Comparison of ENCODE assay signal across 9 mouse cellular contexts in the genomic region with DNA sequence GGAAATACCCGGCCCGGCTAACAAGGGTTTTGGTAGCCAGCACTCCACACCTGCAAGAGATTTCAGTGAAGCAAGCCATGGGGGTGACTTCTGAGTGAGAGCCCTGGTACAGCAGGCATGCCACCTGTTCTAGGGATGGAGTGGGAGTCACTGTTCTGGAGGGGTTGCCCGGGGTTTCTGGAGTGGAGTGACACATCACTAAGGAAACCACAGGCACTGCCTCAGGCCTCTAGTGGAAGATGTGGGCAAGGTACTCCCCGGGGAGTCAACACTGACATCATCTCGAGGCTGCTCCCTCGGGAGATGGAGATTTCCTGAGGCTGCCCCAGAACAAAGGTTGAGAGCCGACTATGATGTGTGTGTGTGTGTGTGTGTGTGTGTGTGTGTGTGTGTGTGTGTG. TPM values are rescaled to one million over a fixed set of nuclear protein-coding genes. Genes with fewer than 3 reads are reported as not detected.
A peak's percentile ranks its signal among the peaks of the same experiment; 100 is the strongest.
DNase-seq lines count a peak whose midpoint lies in the region; ATAC-seq and TF ChIP-seq lines count a peak whose summit lies in the region.
"Had no signal": no experiment of that assay in that cellular context is flagged by ENCODE, and none has a peak within 500 bp of the region (broad histone marks: within the 10 kb centered on the region; RNA-seq: fewer than 3 reads in every experiment).

No protein-coding gene starts in this region.

- no peak overlapping the region for H3K27ac ChIP-seq in neural tube, embryonic 11.5 days (ENCODE audit: low read depth, low read length)
- H3K27ac ChIP-seq in hindbrain, embryonic 11.5 days (ENCODE audit: low read depth, low read length), result no peak overlapping the region
- no peak overlapping the region for H3K27ac ChIP-seq in midbrain, embryonic 12.5 days (replicated peaks)
- no peak overlapping the region for H3K27ac ChIP-seq in gastrocnemius, adult 2 months
- H3K27ac ChIP-seq: limb, embryonic 13.5 days had no signal

- WGBS in neural tube, embryonic 11.5 days, result 38% methylated on average over 7 of the region's 7 CpGs
- WGBS in hindbrain, embryonic 11.5 days, result 40% methylated on average over 7 of the region's 7 CpGs
- 40% methylated on average over 7 of the region's 7 CpGs for WGBS in midbrain, embryonic 12.5 days

- intact Hi-C loops in gastrocnemius, adult 2 months (cut with DNase I), result no loop called here

- no peak for TF ChIP-seq CTCF in gastrocnemius, adult 2 months (IDR thresholded peaks at IDR 0.05)

- ATAC-seq in neural tube, embryonic 11.5 days (ENCODE audit: insufficient read depth, low FRiP score, low TSS enrichment), result no peak
- ATAC-seq in hindbrain, embryonic 11.5 days (ENCODE audit: low FRiP score), result no peak
- ATAC-seq in midbrain, embryonic 12.5 days (ENCODE audit: low FRiP score, low read depth), result no peak
- no peak for ATAC-seq in inflammation-experienced regulatory T-cells, adult 6 months

- H3K9me3 ChIP-seq in neural tube, embryonic 11.5 days (ENCODE audit: control insufficient read depth, low read length), result no peaks in the 10 kb centered on the region
- no peaks in the 10 kb centered on the region for H3K9me3 ChIP-seq in hindbrain, embryonic 11.5 days (ENCODE audit: control insufficient read depth, low read length)
- no peaks in the 10 kb centered on the region for H3K9me3 ChIP-seq in midbrain, embryonic 12.5 days
- H3K9me3 ChIP-seq: limb, embryonic 13.5 days had no signal

- peak; percentile 30 for DNase-seq in neural tube, embryonic 11.5 days (ENCODE audit: low spot score)
- no peak for DNase-seq in neural tube, embryonic 10.5 days (ENCODE audit: extremely low spot score, low spot score)
- DNase-seq in hindbrain, embryonic 11.5 days (ENCODE audit: low spot score), result peak; percentile 51
- no peak for DNase-seq in cerebellum, adult 11-12 months
- no peak for DNase-seq in kidney, adult 8-10 months
- DNase-seq in gastrocnemius, adult 2 months, result no peak

- peaks cover 15% of the 10 kb centered on the region for H3K4me1 ChIP-seq in neural tube, embryonic 11.5 days (ENCODE audit: control insufficient read depth, insufficient read depth, low read length)
- peaks cover 7% of the 10 kb centered on the region for H3K4me1 ChIP-seq in hindbrain, embryonic 11.5 days (replicated peaks; ENCODE audit: control insufficient read depth, insufficient read depth, low read length)
- peaks cover 31% of the 10 kb centered on the region for H3K4me1 ChIP-seq in midbrain, embryonic 12.5 days

- no peak overlapping the region for H3K9ac ChIP-seq in neural tube, embryonic 11.5 days (ENCODE audit: low read length)
- H3K9ac ChIP-seq in hindbrain, embryonic 11.5 days (ENCODE audit: low read depth, low read length), result no peak overlapping the region
- H3K9ac ChIP-seq in midbrain, embryonic 12.5 days (replicated peaks), result 0 out of 2 replicates have a peak overlapping the region, but pooled peaks have one; percentile 61
- H3K9ac ChIP-seq: limb, embryonic 13.5 days had no signal

- H3K36me3 ChIP-seq in neural tube, embryonic 11.5 days (ENCODE audit: control insufficient read depth, insufficient read depth, low read length), result no peaks in the 10 kb centered on the region
- no peaks in the 10 kb centered on the region for H3K36me3 ChIP-seq in hindbrain, embryonic 11.5 days (ENCODE audit: control insufficient read depth, insufficient read depth, low read length)
- H3K36me3 ChIP-seq in midbrain, embryonic 12.5 days, result no peaks in the 10 kb centered on the region
- H3K36me3 ChIP-seq: limb, embryonic 13.5 days had no signal

- H3K4me3 ChIP-seq in neural tube, embryonic 11.5 days (ENCODE audit: low read depth, low read length), result no peak overlapping the region
- 0 out of 2 replicates have a peak overlapping the region, but pooled peaks have one; percentile 2 for H3K4me3 ChIP-seq in hindbrain, embryonic 11.5 days (ENCODE audit: low read depth, low read length)
- peak overlapping the region; percentile 57 for H3K4me3 ChIP-seq in midbrain, embryonic 12.5 days
- no peak overlapping the region for H3K4me3 ChIP-seq in gastrocnemius, adult 2 months
- H3K4me3 ChIP-seq: limb, embryonic 13.5 days had no signal

- peak overlapping the region; percentile 22 for H3K4me2 ChIP-seq in neural tube, embryonic 11.5 days (ENCODE audit: low read depth)
- peak overlapping the region; percentile 19 for H3K4me2 ChIP-seq in hindbrain, embryonic 11.5 days (replicated peaks; ENCODE audit: low read depth, low read length)
- H3K4me2 ChIP-seq in midbrain, embryonic 12.5 days (replicated peaks), result peak overlapping the region; percentile 67
- H3K4me2 ChIP-seq: limb, embryonic 13.5 days had no signal

- peaks cover 41% of the 10 kb centered on the region for H3K27me3 ChIP-seq in neural tube, embryonic 11.5 days (ENCODE audit: control insufficient read depth, insufficient read depth, low read length)
- H3K27me3 ChIP-seq in hindbrain, embryonic 11.5 days (ENCODE audit: control insufficient read depth, insufficient read depth, low read length), result peaks cover 30% of the 10 kb centered on the region
- H3K27me3 ChIP-seq in midbrain, embryonic 12.5 days, result peaks cover 63% of the 10 kb centered on the region

RNA-seq across cellular contexts. Expression of a gene that starts 3.4 kb away (rescaled TPM):
- 10.3 and 12.2 TPM in 2 replicates for polyA plus RNA-seq in neural tube, embryonic 11.5 days (2014; fragmentation: Nextera tagmentation; extraction: Ambion mirVana)
- polyA plus RNA-seq in hindbrain, embryonic 11.5 days (2014; fragmentation: Nextera tagmentation; extraction: Ambion mirVana), result 13.3 and 15.9 TPM in 2 replicates
- polyA plus RNA-seq in midbrain, embryonic 12.5 days (2016; fragmentation: Nextera tagmentation; extraction: Ambion mirVana), result 23.3 and 23.4 TPM in 2 replicates
- polyA plus RNA-seq in inflammation-experienced regulatory T-cells, adult 6 months (2017; shearing (Covaris generic)), result under 1 TPM; 0.25 to 0.91 (median 0.36) TPM
- not detected for total RNA-seq in gastrocnemius, adult 2 months (2021)

RNA-seq across cellular contexts. Expression of a gene that starts 4.9 kb away (rescaled TPM):
- polyA plus RNA-seq in neural tube, embryonic 11.5 days (2014; fragmentation: Nextera tagmentation; extraction: Ambion mirVana), result 50.7 and 58.1 TPM in 2 replicates
- polyA plus RNA-seq in hindbrain, embryonic 11.5 days (2014; fragmentation: Nextera tagmentation; extraction: Ambion mirVana), result 47.6 and 53.2 TPM in 2 replicates
- polyA plus RNA-seq in midbrain, embryonic 12.5 days (2016; fragmentation: Nextera tagmentation; extraction: Ambion mirVana), result 42.5 and 45.0 TPM in 2 replicates
- polyA plus RNA-seq in inflammation-experienced regulatory T-cells, adult 6 months (2017; shearing (Covaris generic)), result 10 to 100 TPM; 37.1 to 44.9 (median 41.2) TPM
- total RNA-seq in gastrocnemius, adult 2 months (2021), result 100 to 1,000 TPM in 1 of 2 experiments, 10 to 100 TPM in 1; 97.8 to 124 TPM

RNA-seq across cellular contexts. Expression of a gene that starts 25.0 kb away (rescaled TPM):
- not detected in 2 replicates for polyA plus RNA-seq in neural tube, embryonic 11.5 days (2014; fragmentation: Nextera tagmentation; extraction: Ambion mirVana)
- not detected in 2 replicates for polyA plus RNA-seq in hindbrain, embryonic 11.5 days (2014; fragmentation: Nextera tagmentation; extraction: Ambion mirVana)
- not detected in 2 replicates for polyA plus RNA-seq in midbrain, embryonic 12.5 days (2016; fragmentation: Nextera tagmentation; extraction: Ambion mirVana)
- polyA plus RNA-seq in inflammation-experienced regulatory T-cells, adult 6 months (2017; shearing (Covaris generic)), result not detected
- total RNA-seq in gastrocnemius, adult 2 months (2021), result not detected
- polyA plus RNA-seq: limb, embryonic 13.5 days had no signal

RNA-seq across cellular contexts. Expression of a gene that starts 50.4 kb away (rescaled TPM):
- polyA plus RNA-seq in neural tube, embryonic 11.5 days (2014; fragmentation: Nextera tagmentation; extraction: Ambion mirVana), result not detected in 2 replicates
- polyA plus RNA-seq in hindbrain, embryonic 11.5 days (2014; fragmentation: Nextera tagmentation; extraction: Ambion mirVana), result not detected in 2 replicates
- not detected in 2 replicates for polyA plus RNA-seq in midbrain, embryonic 12.5 days (2016; fragmentation: Nextera tagmentation; extraction: Ambion mirVana)
- polyA plus RNA-seq in inflammation-experienced regulatory T-cells, adult 6 months (2017; shearing (Covaris generic)), result not detected
- total RNA-seq in gastrocnemius, adult 2 months (2021), result not detected
- polyA plus RNA-seq: limb, embryonic 13.5 days had no signal

RNA-seq across cellular contexts. Expression of a gene that starts 50.5 kb away (rescaled TPM):
- not detected in 2 replicates for polyA plus RNA-seq in neural tube, embryonic 11.5 days (2014; fragmentation: Nextera tagmentation; extraction: Ambion mirVana)
- polyA plus RNA-seq in hindbrain, embryonic 11.5 days (2014; fragmentation: Nextera tagmentation; extraction: Ambion mirVana), result not detected in 2 replicates
- not detected in 2 replicates for polyA plus RNA-seq in midbrain, embryonic 12.5 days (2016; fragmentation: Nextera tagmentation; extraction: Ambion mirVana)
- polyA plus RNA-seq in inflammation-experienced regulatory T-cells, adult 6 months (2017; shearing (Covaris generic)), result not detected
- total RNA-seq in gastrocnemius, adult 2 months (2021), result not detected
- polyA plus RNA-seq: limb, embryonic 13.5 days had no signal

Comparison
In these comparisons a context has a peak if more than half of its experiments do, and no peak if none do; other contexts are left out.
1. DNase-seq: peak in neural tube, embryonic 11.5 days (single experiment) and hindbrain, embryonic 11.5 days (single experiment); none in neural tube, embryonic 10.5 days (single experiment), cerebellum, adult 11-12 months (single experiment), kidney, adult 8-10 months (0 of 2) and gastrocnemius, adult 2 months (single experiment).
2. H3K4me3 ChIP-seq: peak in hindbrain, embryonic 11.5 days (single experiment) and midbrain, embryonic 12.5 days (single experiment); none in neural tube, embryonic 11.5 days (single experiment) and gastrocnemius, adult 2 months (single experiment).
3. Peak in every context shown above with its lines, with median percentiles within 50 percentile points of each other: H3K4me2 ChIP-seq.